Comparison of ENCODE assay signal across 1 mouse cellular context in the genomic region with DNA sequence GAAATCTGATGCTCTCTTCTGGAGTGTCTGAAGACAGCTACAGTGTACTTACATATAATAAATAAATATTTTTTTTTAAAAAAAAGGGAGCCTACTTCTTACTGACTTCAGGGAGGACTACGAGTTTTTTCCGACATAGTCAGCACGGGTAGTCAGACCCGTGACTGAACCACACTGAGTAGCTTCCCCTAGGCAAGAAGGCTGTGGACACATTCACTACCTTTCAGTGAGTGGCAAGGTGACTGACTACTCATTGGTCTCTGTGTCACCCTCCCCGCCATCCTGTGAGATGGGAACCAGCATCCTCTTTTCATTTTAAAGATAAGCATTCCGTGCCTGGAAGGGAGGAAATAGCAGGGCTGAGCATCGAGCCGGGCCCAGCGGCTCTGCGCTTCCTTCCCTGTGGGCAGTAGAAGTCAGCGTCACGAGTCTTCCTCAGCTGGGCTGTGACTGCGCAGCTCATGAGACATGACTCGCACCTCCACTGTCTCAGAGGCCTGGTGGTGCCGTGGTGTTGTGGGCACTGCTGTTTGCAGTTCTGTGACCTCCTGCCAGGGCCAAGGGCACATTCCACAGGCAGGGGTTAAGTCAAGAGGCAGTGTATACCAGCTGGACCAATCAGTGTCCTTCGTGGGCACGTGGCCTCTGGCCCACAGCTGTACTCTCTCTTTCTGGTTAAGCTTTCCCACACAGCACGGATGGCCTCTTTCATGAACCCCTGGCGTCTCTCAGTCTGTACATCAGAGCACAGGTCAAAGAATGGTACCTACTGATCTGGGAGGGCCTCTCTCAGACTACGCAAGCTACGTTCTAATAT.
TF ChIP-seq lines count a peak whose summit lies in the region.

No protein-coding gene starts in this region.

TF ChIP-seq in CH12.LX, 34 proteins besides CTCF, POLR2A, EP300 and RAD21 (continued from another document):
- TF ChIP-seq GABPA (IDR thresholded peaks at IDR 0.05; ENCODE audit: insufficient replicate concordance, low read depth, low read length) (no peak), MAX (IDR thresholded peaks at IDR 0.05; ENCODE audit: low read length) (peak; percentile 76), ETS1 (conservative IDR thresholded peaks at IDR 0.05; ENCODE audit: low read depth, low read length) (peak; percentile 4), HCFC1 (IDR thresholded peaks at IDR 0.05; ENCODE audit: low read depth, low read length) (no peak), USF2 (conservative IDR thresholded peaks at IDR 0.05; ENCODE audit: low read depth, low read length) (peak; percentile 50), SMC3 (IDR thresholded peaks at IDR 0.05; ENCODE audit: low read depth, low read length) (no peak)
